Mouse (Mus musculus) olfactory bulb, adult 2 months (tissue): Measurements from ENCODE around the gene Rasa2.

ENCODE experiments used
- CTCF ChIP-seq: fragments of 200-500 bp; IDR thresholded peaks from 2 replicates; pipeline ENCODE4 v1.5.1; 2012; ENCODE audit warnings: low read depth, mild to moderate bottlenecking, low read length, moderate library complexity; ENCODE audit not compliant: insufficient read depth
- POLR2A ChIP-seq: fragments of 200-500 bp; IDR thresholded peaks from 2 replicates; pipeline ENCODE4 v1.6.1; 2012; ENCODE audit warnings: mild to moderate bottlenecking, low read depth, low read length, moderate library complexity; ENCODE audit not compliant: insufficient read depth

DNA sequence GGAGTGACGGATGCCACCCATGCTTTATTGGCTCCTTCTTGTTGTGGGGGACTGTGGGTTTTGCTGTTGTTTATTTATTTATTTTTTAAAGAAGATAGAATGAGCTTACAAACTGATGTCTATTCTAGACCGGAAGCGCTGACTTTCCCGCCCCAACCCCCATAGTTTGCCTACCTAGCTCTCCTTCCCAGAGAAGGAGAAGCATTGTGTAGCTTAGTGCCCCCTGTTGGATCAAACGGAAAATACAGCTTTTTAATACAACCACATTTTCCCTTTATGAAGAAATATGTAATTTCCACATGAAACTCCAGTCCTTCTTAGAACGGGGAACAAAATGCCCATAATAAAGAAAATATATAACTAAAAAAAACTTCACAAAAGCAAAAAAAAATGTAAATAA, 21.3 kb upstream of the Rasa2 start:
- TF ChIP-seq POLR2A (no peak), CTCF (no peak)
